Mouse (Mus musculus): ENCODE results near the gene Arhgef3.

- no peak for TF ChIP-seq CTCF (IDR thresholded peaks at IDR 0.05; ENCODE audit: borderline replicate concordance, control insufficient read depth, extremely low read depth, insufficient read depth, low read length, poor library complexity)
- TF ChIP-seq POLR2A (IDR thresholded peaks at IDR 0.05; ENCODE audit: control insufficient read depth, extremely low read depth, insufficient read depth, low read length, poor library complexity): no peak
Measured at GRCm38 (mm10) chr14:27400495-27400894, 285.8 kb downstream of the Arhgef3 start.

All from thymus, adult 2 months (tissue).